Mouse (Mus musculus): Measurements from ENCODE around the gene Prepl. TPM values are rescaled to one million over a fixed set of nuclear protein-coding genes. Genes with fewer than 3 reads are reported as not detected.

The Prepl gene
- polyA plus RNA-seq, 1 experiment from 2014 or later, result 7.0 TPM

- Histone ChIP-seq H3K36me3 (replicated peaks) (peaks cover 10% of the 10 kb centered on the region; the same call in 1 of the 2 replicates), H3K4me3 (replicated peaks) (no peak overlapping the region), H3K9me3 (replicated peaks) (no peaks in the 10 kb centered on the region), H3K9ac (no peak overlapping the region), H3K4me1 (replicated peaks) (0 out of 2 replicates have a peak, but pooled peaks cover 2% of the 10 kb centered on the region), H3K4me2 (no peak overlapping the region), H3K27ac (replicated peaks) (no peak overlapping the region), H3K27me3 (no peaks in the 10 kb centered on the region)
- WGBS (ENCODE audit: insufficient replicate concordance), result 83% methylated on average over 8 of the region's 8 CpGs
- no peak for ATAC-seq (ENCODE audit: insufficient read depth)
Observed at GRCm38 (mm10) chr17:85024237-85024636, 65.8 kb downstream of the Prepl start.

GRCm38 (mm10) chr17:85023247-85024167 lies 66.5 kb downstream of the Prepl start:
- peaks cover 10% of the 10 kb centered on the region; the same call in 1 of the 2 replicates for H3K36me3 ChIP-seq (replicated peaks)
- no peaks in the 10 kb centered on the region for H3K27me3 ChIP-seq
- H3K9me3 ChIP-seq (replicated peaks), result no peaks in the 10 kb centered on the region
- H3K27ac ChIP-seq (replicated peaks), result no peak overlapping the region
- ATAC-seq (ENCODE audit: insufficient read depth), result no peak
- 57% methylated on average over 22 of the region's 22 CpGs for WGBS (ENCODE audit: insufficient replicate concordance)
- H3K9ac ChIP-seq, result no peak overlapping the region
- H3K4me1 ChIP-seq (replicated peaks), result peaks cover 2% of the 10 kb centered on the region; the same call in 1 of the 2 replicates
- no peak overlapping the region for H3K4me3 ChIP-seq (replicated peaks)
- no peak overlapping the region for H3K4me2 ChIP-seq

- no peak for ATAC-seq (ENCODE audit: insufficient read depth)
- WGBS (ENCODE audit: insufficient replicate concordance), result 79% methylated on average over 3 of the region's 3 CpGs
- Histone ChIP-seq H3K27ac (replicated peaks) (no peak overlapping the region), H3K4me3 (replicated peaks) (no peak overlapping the region), H3K9ac (no peak overlapping the region), H3K4me2 (no peak overlapping the region), H3K9me3 (replicated peaks) (no peaks in the 10 kb centered on the region), H3K36me3 (replicated peaks) (peaks cover 17% of the 10 kb centered on the region; the same call in 1 of the 2 replicates), H3K27me3 (no peaks in the 10 kb centered on the region), H3K4me1 (replicated peaks) (peaks cover 6% of the 10 kb centered on the region; the same call in 1 of the 2 replicates)
Observed at GRCm38 (mm10) chr17:85020343-85020742, 69.7 kb downstream of the Prepl start.

GRCm38 (mm10) chr17:85018794-85019193 lies 71.2 kb downstream of the Prepl start:
- no peak overlapping the region for H3K4me3 ChIP-seq (replicated peaks)
- H3K9ac ChIP-seq, result no peak overlapping the region
- H3K27ac ChIP-seq (replicated peaks), result no peak overlapping the region
- H3K36me3 ChIP-seq (replicated peaks), result peaks cover 9% of the 10 kb centered on the region; the same call in 1 of the 2 replicates
- H3K27me3 ChIP-seq, result no peaks in the 10 kb centered on the region
- WGBS (ENCODE audit: insufficient replicate concordance), result 34% methylated on average over 5 of the region's 5 CpGs
- H3K9me3 ChIP-seq (replicated peaks), result no peaks in the 10 kb centered on the region
- ATAC-seq (ENCODE audit: insufficient read depth), result 0 out of 2 replicates have a peak, but pooled peaks have one; percentile 45
- H3K4me2 ChIP-seq, result no peak overlapping the region
- peaks cover 6% of the 10 kb centered on the region; the same call in 1 of the 2 replicates for H3K4me1 ChIP-seq (replicated peaks)

GRCm38 (mm10) chr17:85018344-85018743 lies 71.7 kb downstream of the Prepl start:
- Histone ChIP-seq H3K9ac (no peak overlapping the region), H3K27ac (replicated peaks) (no peak overlapping the region), H3K27me3 (no peaks in the 10 kb centered on the region), H3K36me3 (replicated peaks) (peaks cover 11% of the 10 kb centered on the region; the same call in 1 of the 2 replicates), H3K9me3 (replicated peaks) (no peaks in the 10 kb centered on the region), H3K4me3 (replicated peaks) (no peak overlapping the region), H3K4me2 (no peak overlapping the region), H3K4me1 (replicated peaks) (peaks cover 6% of the 10 kb centered on the region; the same call in 1 of the 2 replicates)
- ATAC-seq (ENCODE audit: insufficient read depth), result no peak
- WGBS (ENCODE audit: insufficient replicate concordance), result 62% methylated on average over 3 of the region's 3 CpGs

- Histone ChIP-seq H3K4me3 (replicated peaks) (no peak overlapping the region), H3K27me3 (no peaks in the 10 kb centered on the region), H3K9me3 (replicated peaks) (no peaks in the 10 kb centered on the region), H3K9ac (no peak overlapping the region), H3K27ac (replicated peaks) (no peak overlapping the region), H3K4me1 (replicated peaks) (peaks cover 6% of the 10 kb centered on the region; the same call in 1 of the 2 replicates), H3K36me3 (replicated peaks) (peaks cover 36% of the 10 kb centered on the region), H3K4me2 (no peak overlapping the region)
- ATAC-seq (ENCODE audit: insufficient read depth), result no peak
- 89% methylated on average over 3 of the region's 3 CpGs for WGBS (ENCODE audit: insufficient replicate concordance)
Observed at GRCm38 (mm10) chr17:85014632-85015031, 75.4 kb downstream of the Prepl start.

- 86% methylated on average over 6 of the region's 6 CpGs for WGBS (ENCODE audit: insufficient replicate concordance)
- H3K27ac ChIP-seq (replicated peaks), result no peak overlapping the region
- no peak overlapping the region for H3K4me3 ChIP-seq (replicated peaks)
- H3K4me1 ChIP-seq (replicated peaks), result peaks cover 6% of the 10 kb centered on the region; the same call in 1 of the 2 replicates
- peaks cover 39% of the 10 kb centered on the region for H3K36me3 ChIP-seq (replicated peaks)
- H3K27me3 ChIP-seq, result no peaks in the 10 kb centered on the region
- H3K4me2 ChIP-seq, result no peak overlapping the region
- no peaks in the 10 kb centered on the region for H3K9me3 ChIP-seq (replicated peaks)
- no peak for ATAC-seq (ENCODE audit: insufficient read depth)
- no peak overlapping the region for H3K9ac ChIP-seq
Observed at GRCm38 (mm10) chr17:85013485-85013884, 76.6 kb downstream of the Prepl start.

Other genes starting within 250 kb of the Prepl start
- 52.7 and 58.7 TPM in 2 replicates for gene Ppm1b, start 133.5 kb downstream of the Prepl start, polyA plus RNA-seq (2015; fragmentation: Nextera tagmentation; extraction: Ambion mirVana)
- gene Slc3a1, start 61.9 kb downstream of the Prepl start, polyA plus RNA-seq (2015; fragmentation: Nextera tagmentation; extraction: Ambion mirVana), result 2.1 and 4.3 TPM in 2 replicates
- 2.7 and 3.0 TPM in 2 replicates for gene Camkmt, start 311 bp upstream of the Prepl start, polyA plus RNA-seq (2015; fragmentation: Nextera tagmentation; extraction: Ambion mirVana)